Mouse (Mus musculus) forelimb bud, embryonic 11.5 days (tissue): ENCODE data around the gene Dnase2a.

Source experiments
- DNase-seq: peaks from one replicate; pipeline ENCODE4 v3.0.0-alpha.2; 2012; ENCODE audit warnings: low read depth, low spot score

Dnase2a gene

DNA sequence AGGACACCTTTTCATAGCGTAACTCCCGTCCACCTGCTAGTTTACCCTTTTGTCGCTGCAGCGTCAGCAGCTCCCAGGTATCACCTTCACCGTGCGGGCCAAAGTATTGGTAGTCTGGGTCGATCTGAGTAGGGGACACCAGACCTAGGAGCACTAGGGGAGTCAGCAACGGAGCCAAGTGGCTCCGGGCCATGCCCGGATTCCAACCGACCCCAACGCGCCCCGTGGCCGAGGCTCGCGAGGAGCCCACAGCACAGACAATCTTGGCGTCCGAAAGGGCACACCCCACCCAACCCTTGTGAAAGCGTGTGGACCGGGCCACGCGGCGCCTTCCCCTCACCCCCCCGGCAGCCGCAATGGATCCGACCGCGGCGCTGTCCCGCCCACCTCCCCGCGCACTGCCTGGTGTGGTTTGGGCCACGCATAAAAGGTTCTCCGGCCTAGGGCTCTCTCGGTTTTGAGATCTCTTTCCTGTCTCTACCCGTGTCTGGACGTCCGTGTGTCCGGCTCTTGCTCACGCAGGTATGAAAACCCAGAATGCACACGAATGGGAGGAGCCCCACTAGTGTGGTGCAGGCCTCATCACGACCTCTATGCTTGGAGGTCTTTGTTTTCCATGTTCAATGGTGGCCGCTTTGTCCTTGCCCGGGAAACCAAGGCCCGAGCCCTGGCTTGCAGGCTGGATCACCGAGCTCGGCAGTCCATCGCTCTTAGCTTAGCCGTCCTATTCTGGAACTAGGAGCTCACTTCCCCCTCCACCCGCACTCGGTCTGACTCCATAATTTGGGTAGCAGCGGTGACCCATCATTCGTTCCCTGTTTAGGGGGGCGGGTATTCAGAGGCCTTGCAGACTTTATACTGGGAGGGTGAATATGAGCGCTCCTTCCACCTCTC is 61.1 kb downstream of the Dnase2a start, which contains the start of the genes Gm49661, Prdx2 and Rnaseh2a:
Gm49661 (minus strand) TSS at position 193 of the 894 bp plus-strand sequence.
Prdx2 (plus strand) TSS at position 347 of the 894 bp plus-strand sequence.
Rnaseh2a (minus strand) TSS at position 527 of the 894 bp plus-strand sequence.
- no peak for DNase-seq

DNA sequence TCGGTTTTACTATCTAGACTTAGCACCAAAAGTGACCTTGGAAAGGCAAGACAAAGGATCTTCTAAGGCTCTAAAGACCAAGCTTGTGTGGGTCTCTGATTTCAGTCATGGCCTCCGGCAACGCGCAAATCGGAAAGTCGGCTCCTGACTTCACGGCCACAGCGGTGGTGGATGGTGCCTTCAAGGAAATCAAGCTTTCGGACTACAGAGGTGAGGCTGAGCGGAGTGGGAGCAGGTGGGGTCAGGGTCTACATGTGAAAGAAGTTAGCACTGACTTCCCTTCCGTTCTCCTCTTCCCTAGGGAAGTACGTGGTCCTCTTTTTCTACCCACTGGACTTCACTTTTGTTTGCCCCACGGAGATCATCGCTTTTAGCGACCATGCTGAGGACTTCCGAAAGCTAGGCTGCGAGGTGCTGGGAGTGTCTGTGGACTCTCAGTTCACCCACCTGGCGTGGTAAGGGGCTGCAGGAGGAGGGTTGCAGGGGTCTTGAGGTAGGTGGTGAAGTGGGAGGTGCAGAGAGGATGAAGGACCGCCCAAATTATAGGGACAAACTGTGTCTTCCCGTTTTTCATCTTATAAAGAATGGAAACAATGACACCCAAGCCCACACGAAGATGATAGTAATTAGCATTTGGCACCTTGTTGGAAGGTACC is 61.9 kb downstream of the Dnase2a start:
- DNase-seq = no peak

- no peak for DNase-seq
These were observed 62.6 kb downstream of the Dnase2a start for GRCm38 (mm10) chr8:84970913-84971312.
